20 mouse cellular contexts compared by ENCODE assay signal in the genomic region with DNA sequence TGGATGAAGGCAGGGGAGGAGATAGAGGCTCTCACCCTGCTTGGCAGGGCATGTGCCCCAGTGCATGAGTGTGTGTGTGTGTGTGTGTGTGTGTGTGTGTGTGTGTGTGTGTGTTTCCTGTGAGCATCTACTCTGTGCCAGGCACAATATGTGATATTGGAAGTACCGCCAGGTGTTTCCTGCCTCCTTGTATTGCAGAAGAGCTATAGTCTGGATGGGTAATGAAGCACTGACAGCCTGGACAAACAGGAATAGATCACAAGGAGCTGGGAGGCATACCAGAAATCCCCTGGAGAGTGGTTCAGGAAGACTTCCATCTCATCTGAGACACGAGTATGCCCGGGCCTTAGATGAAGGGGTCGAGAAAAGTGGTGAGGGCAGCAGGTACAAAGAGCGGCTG.
A peak's percentile ranks its signal among the peaks of the same experiment; 100 is the strongest.
DNase-seq lines count a peak whose midpoint lies in the region; ATAC-seq and TF ChIP-seq lines count a peak whose summit lies in the region.
"Had no signal": no experiment of that assay in that cellular context is flagged by ENCODE, and none has a peak within 500 bp of the region (broad histone marks: within the 10 kb centered on the region; RNA-seq: fewer than 3 reads in every experiment).

No protein-coding gene starts in this region.

- ATAC-seq in midbrain, embryonic 15.5 days (replicated peaks): no peak
- no peak for ATAC-seq in midbrain, embryonic 13.5 days

- no peaks in the 10 kb centered on the region for H3K4me1 ChIP-seq in kidney, adult 2 months (ENCODE audit: control insufficient read depth, insufficient read depth, low read length)
- peaks cover 59% of the 10 kb centered on the region for H3K4me1 ChIP-seq in midbrain, embryonic 10.5 days
- H3K4me1 ChIP-seq in midbrain, embryonic 15.5 days: peaks cover 39% of the 10 kb centered on the region
- peaks cover 67% of the 10 kb centered on the region for H3K4me1 ChIP-seq in midbrain, embryonic 13.5 days (replicated peaks)
- H3K4me1 ChIP-seq: embryonic facial prominence, embryonic 15.5 days had no signal

- DNase-seq in kidney, adult 9 months: peak; percentile 9
- DNase-seq in kidney, adult 2 months: no peak
- DNase-seq in midbrain, embryonic 10.5 days (ENCODE audit: low spot score): no peak
- no peak for DNase-seq in testis, postnatal 10 days (ENCODE audit: low spot score)
- DNase-seq in ovary, postnatal 10 days (ENCODE audit: low spot score): no peak
- DNase-seq: adrenal gland, postnatal 36 days; cerebellum, adult 18-20 months; cerebellum, postnatal 36 days; heart, postnatal 14 days; lung, adult 18-20 months; right cerebral cortex, postnatal 25 days; thymus, adult 18-20 months; thymus, postnatal 4 days had no signal

- no peaks in the 10 kb centered on the region for H3K9me3 ChIP-seq in midbrain, embryonic 10.5 days (replicated peaks)
- H3K9me3 ChIP-seq in midbrain, embryonic 15.5 days: no peaks in the 10 kb centered on the region
- no peaks in the 10 kb centered on the region for H3K9me3 ChIP-seq in midbrain, embryonic 13.5 days
- H3K9me3 ChIP-seq: embryonic facial prominence, embryonic 15.5 days had no signal

- no peaks in the 10 kb centered on the region for H3K27me3 ChIP-seq in kidney, adult 2 months (replicated peaks; ENCODE audit: control insufficient read depth, insufficient read depth, low read length)
- peaks cover 6% of the 10 kb centered on the region; the same call in 1 of the 2 replicates for H3K27me3 ChIP-seq in midbrain, embryonic 10.5 days (ENCODE audit: low read depth, poor library complexity, severe bottlenecking)
- H3K27me3 ChIP-seq in midbrain, embryonic 15.5 days (replicated peaks): no peaks in the 10 kb centered on the region
- no peaks in the 10 kb centered on the region for H3K27me3 ChIP-seq in midbrain, embryonic 13.5 days
- H3K27me3 ChIP-seq: embryonic facial prominence, embryonic 15.5 days had no signal

- H3K4me2 ChIP-seq in midbrain, embryonic 15.5 days: no peak overlapping the region
- no peak overlapping the region for H3K4me2 ChIP-seq in midbrain, embryonic 13.5 days (replicated peaks)
- H3K4me2 ChIP-seq: embryonic facial prominence, embryonic 15.5 days; heart, embryonic 11.5 days; liver, embryonic 11.5 days had no signal

- TF ChIP-seq CTCF in kidney, adult 2 months (conservative IDR thresholded peaks at IDR 0.05; ENCODE audit: insufficient read depth, insufficient read length, low read depth, low read length): no peak

- 70% methylated on average over 5 of the region's 5 CpGs for WGBS in kidney, adult 2 months
- 90% methylated on average over 5 of the region's 5 CpGs for WGBS in midbrain, embryonic 10.5 days
- 73% methylated on average over 5 of the region's 5 CpGs for WGBS in midbrain, embryonic 15.5 days
- WGBS in midbrain, embryonic 13.5 days: 78% methylated on average over 5 of the region's 5 CpGs

- H3K36me3 ChIP-seq in kidney, adult 2 months (ENCODE audit: control insufficient read depth, insufficient read depth, low read length): no peaks in the 10 kb centered on the region
- no peaks in the 10 kb centered on the region for H3K36me3 ChIP-seq in midbrain, embryonic 10.5 days
- no peaks in the 10 kb centered on the region for H3K36me3 ChIP-seq in midbrain, embryonic 15.5 days (replicated peaks)
- H3K36me3 ChIP-seq in midbrain, embryonic 13.5 days: no peaks in the 10 kb centered on the region
- H3K36me3 ChIP-seq: embryonic facial prominence, embryonic 15.5 days had no signal

- no peak overlapping the region for H3K27ac ChIP-seq in kidney, adult 2 months (ENCODE audit: insufficient read depth, low read depth, low read length)
- H3K27ac ChIP-seq in midbrain, embryonic 10.5 days (replicated peaks): peak overlapping the region; percentile 68
- H3K27ac ChIP-seq in midbrain, embryonic 15.5 days: no peak overlapping the region
- H3K27ac ChIP-seq in midbrain, embryonic 13.5 days: peak overlapping the region; percentile 78
- H3K27ac ChIP-seq: embryonic facial prominence, embryonic 15.5 days; left cerebral cortex, adult 2 months; macrophage had no signal

- H3K4me3 ChIP-seq in kidney, adult 2 months (ENCODE audit: insufficient read depth, low read depth, low read length): no peak overlapping the region
- no peak overlapping the region for H3K4me3 ChIP-seq in midbrain, embryonic 10.5 days
- no peak overlapping the region for H3K4me3 ChIP-seq in midbrain, embryonic 15.5 days
- H3K4me3 ChIP-seq in midbrain, embryonic 13.5 days (replicated peaks): no peak overlapping the region
- H3K4me3 ChIP-seq: embryonic facial prominence, embryonic 15.5 days; left cerebral cortex, adult 2 months had no signal

- H3K9ac ChIP-seq in midbrain, embryonic 15.5 days: no peak overlapping the region
- H3K9ac ChIP-seq in midbrain, embryonic 13.5 days (replicated peaks): no peak overlapping the region
- H3K9ac ChIP-seq: embryonic facial prominence, embryonic 15.5 days had no signal

- no peak for TF ChIP-seq POLR2A in kidney, adult 2 months (IDR thresholded peaks at IDR 0.05; ENCODE audit: low read depth, low read length)

Comparison
In these comparisons a context has a peak if more than half of its experiments do, and no peak if none do; other contexts are left out.
1. H3K27ac ChIP-seq: peak in midbrain, embryonic 10.5 days (single experiment) and midbrain, embryonic 13.5 days (single experiment); none in kidney, adult 2 months (single experiment) and midbrain, embryonic 15.5 days (single experiment).